Mouse (Mus musculus) stomach, embryonic 16.5 days (tissue): Measurements from ENCODE around the gene Nkx6-1. TPM values are rescaled to one million over a fixed set of nuclear protein-coding genes. Genes with fewer than 3 reads are reported as not detected.
A peak's percentile ranks its signal among the peaks of the same experiment; 100 is the strongest.

Experiments
- ATAC-seq: fragments of 200-750 bp; cut with Nextera tagmentation; 2 replicates; pipeline ENCODE4 v1.8.0; 2017; ENCODE audit warnings: moderate number of reproducible peaks, moderate TSS enrichment; ENCODE audit not compliant: insufficient read depth, low FRiP score
- H3K27ac ChIP-seq: fragments of 300-500 bp; sonication (generic); 2 replicates; pipeline ENCODE4 v1.5.1; 2014; ENCODE audit warnings: low read length
- H3K27me3 ChIP-seq: fragments of 300-500 bp; sonication (generic); 2 replicates; pipeline ENCODE4 v1.6.1; 2014; ENCODE audit warnings: low read length, control low read depth, mixed read lengths; ENCODE audit not compliant: control insufficient read depth, insufficient read depth
- H3K36me3 ChIP-seq: fragments of 300-500 bp; sonication (generic); 2 replicates; pipeline ENCODE4 v1.6.1; 2014; ENCODE audit warnings: low read length; ENCODE audit not compliant: control insufficient read depth, insufficient read depth
- H3K4me1 ChIP-seq: fragments of 300-500 bp; sonication (generic); 2 replicates; pipeline ENCODE4 v1.6.1; 2014; ENCODE audit warnings: low read length, control low read depth, mixed read lengths; ENCODE audit not compliant: control insufficient read depth, insufficient read depth
- H3K4me2 ChIP-seq: fragments of 300-500 bp; sonication (generic); 2 replicates; pipeline ENCODE4 v1.6.1; 2014; ENCODE audit warnings: low read depth, low read length, mixed read lengths
- H3K4me3 ChIP-seq: fragments of 300-500 bp; sonication (generic); replicated peaks from 2 replicates; pipeline ENCODE4 v1.5.1; 2014; ENCODE audit warnings: mild to moderate bottlenecking, low read length
- H3K9ac ChIP-seq: fragments of 300-500 bp; sonication (generic); 2 replicates; pipeline ENCODE4 v1.6.1; 2014; ENCODE audit warnings: low read length
- H3K9me3 ChIP-seq: fragments of 300-500 bp; sonication (generic); replicated peaks from 2 replicates; pipeline ENCODE4 v1.6.1; 2016; ENCODE audit warnings: low read length, control low read depth; ENCODE audit not compliant: control insufficient read depth
- WGBS: fragments of 180-500 bp; shearing (Covaris S2); extraction: QIAGEN DNeasy Blood & Tissue Kit; methylation state at CpG from one replicate; pipeline ENCODE4 v1.1.7; 2014; 5-methylcytosine and 5-hydroxymethylcytosine counted together
- polyA plus RNA-seq: library from polyadenylated mRNA; unstranded; fragments of >200 nt; fragmentation: Nextera tagmentation; extraction: Ambion mirVana; gene quantifications from 2 replicates; pipeline ENCODE4 v1.2.1, GENCODE M21; 2015

The Nkx6-1 gene
- 2.7 TPM in 2 replicates for polyA plus RNA-seq

- Histone ChIP-seq H3K4me1 (peaks cover 24% of the 10 kb centered on the region), H3K4me2 (peak within 1 kb of the TSS; percentile 53), H3K27ac (peak within 1 kb of the TSS; percentile 62), H3K9ac (peak within 1 kb of the TSS; percentile 69), H3K36me3 (no peaks in the 10 kb centered on the region), H3K9me3 (no peaks in the 10 kb centered on the region), H3K4me3 (peak within 1 kb of the TSS; percentile 50), H3K27me3 (peaks cover 85% of the 10 kb centered on the region)
- under 1% methylated on average over 39 of the region's 39 CpGs for WGBS
- peak; percentile 98 for ATAC-seq
Measured at GRCm38 (mm10) chr5:101664945-101665615, at the start of gene Nkx6-1. TSS of gene Nkx6-1 (minus strand) at chr5:101664996.

- no peaks in the 10 kb centered on the region for H3K36me3 ChIP-seq
- 75% methylated on average over 6 of the region's 6 CpGs for WGBS
Measured at GRCm38 (mm10) chr5:101713064-101713613, 48.3 kb upstream of the Nkx6-1 start.

GRCm38 (mm10) chr5:101703374-101704260, 38.8 kb upstream of the Nkx6-1 start:
- H3K36me3 ChIP-seq, result no peaks in the 10 kb centered on the region
- no peaks in the 10 kb centered on the region for H3K4me1 ChIP-seq
- H3K9ac ChIP-seq, result no peak overlapping the region
- no peak overlapping the region for H3K4me2 ChIP-seq
- no peak overlapping the region; the same call in 1 of the 2 replicates for H3K4me3 ChIP-seq
- no peaks in the 10 kb centered on the region for H3K9me3 ChIP-seq
- ATAC-seq, result no peak
- WGBS, result 65% methylated on average over 24 of the region's 25 CpGs
- no peak overlapping the region for H3K27ac ChIP-seq
- no peaks in the 10 kb centered on the region for H3K27me3 ChIP-seq

More at GRCm38 (mm10) chr5:101713064-101713613, 48.3 kb upstream of the Nkx6-1 start:
- Histone ChIP-seq H3K27ac (no peak overlapping the region), H3K9me3 (no peaks in the 10 kb centered on the region), H3K9ac (no peak overlapping the region), H3K27me3 (no peaks in the 10 kb centered on the region), H3K4me2 (no peak overlapping the region), H3K4me3 (no peak overlapping the region), H3K4me1 (no peaks in the 10 kb centered on the region)
- ATAC-seq, result no peak

GRCm38 (mm10) chr5:101702636-101703035, 37.8 kb upstream of the Nkx6-1 start:
- H3K4me3 ChIP-seq, result no peak overlapping the region
- H3K4me1 ChIP-seq, result no peaks in the 10 kb centered on the region
- no peaks in the 10 kb centered on the region for H3K27me3 ChIP-seq
- no peak overlapping the region for H3K4me2 ChIP-seq
- H3K9me3 ChIP-seq, result no peaks in the 10 kb centered on the region
- no peak overlapping the region for H3K27ac ChIP-seq
- no peak overlapping the region for H3K9ac ChIP-seq
- WGBS, result 79% methylated on average over 11 of the region's 11 CpGs
- ATAC-seq, result no peak
- no peaks in the 10 kb centered on the region for H3K36me3 ChIP-seq

- Histone ChIP-seq H3K4me2 (peak overlapping the region; percentile 22; the same call in 1 of the 2 replicates), H3K27me3 (no peaks in the 10 kb centered on the region), H3K36me3 (no peaks in the 10 kb centered on the region), H3K4me1 (no peaks in the 10 kb centered on the region), H3K4me3 (no peak overlapping the region), H3K27ac (no peak overlapping the region), H3K9ac (no peak overlapping the region), H3K9me3 (no peaks in the 10 kb centered on the region)
- ATAC-seq, result peak; percentile 83; the same call in 1 of the 2 replicates
- WGBS, result 2% methylated on average over 3 of the region's 3 CpGs
Measured at GRCm38 (mm10) chr5:101700607-101701006, 35.8 kb upstream of the Nkx6-1 start.

GRCm38 (mm10) chr5:101688581-101688980, 23.8 kb upstream of the Nkx6-1 start:
- Histone ChIP-seq H3K27me3 (no peaks in the 10 kb centered on the region; the same call in 1 of the 2 replicates), H3K27ac (no peak overlapping the region), H3K4me2 (no peak overlapping the region), H3K9me3 (no peaks in the 10 kb centered on the region), H3K36me3 (no peaks in the 10 kb centered on the region), H3K9ac (no peak overlapping the region), H3K4me1 (no peaks in the 10 kb centered on the region), H3K4me3 (no peak overlapping the region)
- WGBS, result 24% methylated on average over 15 of the region's 15 CpGs
- ATAC-seq, result no peak

- H3K4me1 ChIP-seq, result no peaks in the 10 kb centered on the region
- H3K9ac ChIP-seq, result no peak overlapping the region
- H3K4me2 ChIP-seq, result no peak overlapping the region
- 25% methylated on average over 5 of the region's 5 CpGs for WGBS
- H3K27me3 ChIP-seq, result no peaks in the 10 kb centered on the region; the same call in 1 of the 2 replicates
- no peak for ATAC-seq
- no peak overlapping the region for H3K27ac ChIP-seq
- no peaks in the 10 kb centered on the region for H3K36me3 ChIP-seq
- no peaks in the 10 kb centered on the region for H3K9me3 ChIP-seq
- H3K4me3 ChIP-seq, result no peak overlapping the region
Measured at GRCm38 (mm10) chr5:101683340-101683739, 18.5 kb upstream of the Nkx6-1 start.

GRCm38 (mm10) chr5:101680338-101680737, 15.5 kb upstream of the Nkx6-1 start:
- H3K4me3 ChIP-seq, result no peak overlapping the region
- H3K9ac ChIP-seq, result no peak overlapping the region
- no peak overlapping the region for H3K4me2 ChIP-seq
- H3K27ac ChIP-seq, result no peak overlapping the region
- no peak for ATAC-seq
- no peaks in the 10 kb centered on the region; the same call in 1 of the 2 replicates for H3K27me3 ChIP-seq
- no peaks in the 10 kb centered on the region for H3K4me1 ChIP-seq
- H3K36me3 ChIP-seq, result no peaks in the 10 kb centered on the region
- H3K9me3 ChIP-seq, result no peaks in the 10 kb centered on the region
- WGBS, result 66% methylated on average over 6 of the region's 6 CpGs

- H3K27me3 ChIP-seq, result peaks cover 59% of the 10 kb centered on the region
- no peak overlapping the region for H3K27ac ChIP-seq
- peaks cover 13% of the 10 kb centered on the region for H3K4me1 ChIP-seq
- H3K36me3 ChIP-seq, result no peaks in the 10 kb centered on the region
- no peak overlapping the region for H3K4me2 ChIP-seq
- H3K4me3 ChIP-seq, result no peak overlapping the region
- H3K9me3 ChIP-seq, result no peaks in the 10 kb centered on the region
- no peak for ATAC-seq
- WGBS, result 2% methylated on average over 15 of the region's 15 CpGs
- H3K9ac ChIP-seq, result no peak overlapping the region
Measured at GRCm38 (mm10) chr5:101669381-101669780, 4.6 kb upstream of the Nkx6-1 start.
